Mouse (Mus musculus) ovary, adult 18-20 months (tissue): ENCODE results near the gene Zfp689.
A peak's percentile ranks its signal among the peaks of the same experiment; 100 is the strongest.
"Not testable (repeated sequence)": the region's sequence is repeated elsewhere in the genome, so short reads cannot be mapped to it uniquely, and the experiment has no call there.

ENCODE experiments used
- DNase-seq: peaks from one replicate; pipeline ENCODE4 v3.0.0; 2022; ENCODE audit warnings: low spot score, mixed read lengths

Zfp689 gene

GRCm38 (mm10) chr7:127470743-127471645, 22.0 kb upstream of the Zfp689 start:
- DNase-seq, result peak; percentile 92

DNA sequence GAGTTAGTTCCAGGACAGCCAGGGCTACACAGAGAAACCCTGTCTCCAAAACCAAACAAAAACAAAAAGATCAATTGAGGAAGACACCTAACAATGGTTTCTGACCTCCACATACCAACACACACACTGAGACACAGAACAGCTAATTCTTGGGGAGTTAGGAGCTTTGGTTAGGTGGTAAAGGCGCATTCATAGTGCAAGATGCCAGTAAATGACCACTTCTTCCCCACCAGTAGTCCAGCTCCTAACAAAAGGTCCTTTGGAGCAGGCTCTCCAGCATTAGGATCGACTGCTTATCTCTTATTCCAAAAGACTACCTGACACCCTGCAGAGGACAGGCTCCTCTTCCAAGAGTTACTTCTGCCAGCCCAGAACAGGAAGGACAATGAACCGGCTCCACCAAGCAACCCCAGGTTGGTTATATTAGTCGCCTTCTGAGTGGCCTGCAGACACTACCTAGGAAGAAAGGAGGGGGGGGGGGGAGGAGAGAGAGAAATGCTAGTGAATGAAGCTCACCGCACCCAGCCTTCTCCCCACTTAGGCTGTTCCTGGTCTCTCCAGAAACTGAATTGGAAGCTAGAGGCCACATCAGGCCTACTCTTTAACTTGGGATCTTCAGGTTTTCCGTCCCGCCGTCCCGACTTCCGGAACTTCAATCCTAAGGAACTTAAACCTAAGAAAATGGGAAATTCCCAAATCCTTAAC, 21.2 kb upstream of the Zfp689 start:
- no peak for DNase-seq

DNA sequence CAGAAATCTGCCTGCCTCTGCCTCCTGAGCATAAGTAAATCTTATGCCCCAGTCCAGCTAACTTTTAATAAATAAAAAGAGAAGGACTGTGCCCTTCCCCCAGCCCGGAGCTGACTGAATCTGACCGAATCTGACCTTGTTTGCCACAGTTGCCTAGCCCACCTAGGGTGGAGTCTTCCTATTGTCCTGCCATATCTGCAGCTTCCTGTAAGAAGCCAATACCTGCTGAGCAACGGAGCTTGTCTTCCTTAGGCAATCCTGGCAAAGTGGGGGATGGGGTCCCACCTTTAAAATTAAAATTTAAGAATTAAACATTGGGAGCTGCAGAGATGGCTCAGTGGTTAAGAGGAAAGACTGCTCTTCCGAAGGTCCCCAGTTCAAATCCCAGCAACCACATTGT, 17.6 kb upstream of the Zfp689 start:
- no peak for DNase-seq

DNA sequence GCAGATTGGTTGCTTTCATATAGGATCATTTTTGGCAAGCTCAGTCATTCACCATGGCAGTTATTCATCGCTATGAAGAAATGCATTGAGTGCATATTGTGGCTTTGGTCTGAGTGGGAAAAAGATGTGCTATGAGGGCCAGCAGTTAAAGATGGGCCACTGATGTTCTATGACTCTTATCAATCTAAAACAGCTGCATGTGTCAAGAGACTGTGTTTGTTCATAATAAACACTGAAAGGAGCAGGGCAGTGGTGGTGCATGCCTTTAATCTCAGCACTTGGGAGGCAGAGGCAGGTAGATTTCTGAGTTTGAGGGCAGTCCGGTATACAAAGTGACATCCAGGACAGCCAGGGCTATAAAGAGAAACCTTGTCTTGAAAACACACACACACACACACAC, 16.7 kb upstream of the Zfp689 start:
- not testable (repeated sequence) for DNase-seq

- no peak for DNase-seq
These were observed 16.2 kb upstream of the Zfp689 start for GRCm38 (mm10) chr7:127465191-127465590.

- DNase-seq, result not testable (repeated sequence)
These were observed 10.4 kb upstream of the Zfp689 start, which contains the start of gene Prr14 for GRCm38 (mm10) chr7:127459311-127459710. Gene Prr14 (plus strand): TSS chr7:127459611.

GRCm38 (mm10) chr7:127458371-127459122, 9.6 kb upstream of the Zfp689 start:
- not testable (repeated sequence) for DNase-seq

DNA sequence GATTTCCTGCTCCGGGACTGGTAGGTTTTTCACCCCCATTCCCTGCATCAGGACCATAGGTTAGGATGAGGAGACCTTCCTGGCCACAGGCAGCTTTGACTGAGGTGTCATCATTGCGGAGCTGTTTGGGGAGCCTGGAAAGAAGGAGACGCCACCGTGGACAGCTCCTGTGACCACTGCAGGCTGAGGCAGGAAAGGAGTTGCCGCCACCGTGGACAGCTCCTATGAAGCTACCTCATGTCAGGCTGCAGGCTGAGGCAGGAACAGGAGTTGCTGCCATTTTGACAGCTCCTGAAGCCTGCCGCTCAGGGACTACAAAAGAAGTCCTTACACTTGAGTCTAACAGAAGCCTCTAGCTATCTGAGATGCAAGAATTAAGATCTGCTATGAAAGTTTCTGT, 5.9 kb upstream of the Zfp689 start:
- DNase-seq, result no peak

DNA sequence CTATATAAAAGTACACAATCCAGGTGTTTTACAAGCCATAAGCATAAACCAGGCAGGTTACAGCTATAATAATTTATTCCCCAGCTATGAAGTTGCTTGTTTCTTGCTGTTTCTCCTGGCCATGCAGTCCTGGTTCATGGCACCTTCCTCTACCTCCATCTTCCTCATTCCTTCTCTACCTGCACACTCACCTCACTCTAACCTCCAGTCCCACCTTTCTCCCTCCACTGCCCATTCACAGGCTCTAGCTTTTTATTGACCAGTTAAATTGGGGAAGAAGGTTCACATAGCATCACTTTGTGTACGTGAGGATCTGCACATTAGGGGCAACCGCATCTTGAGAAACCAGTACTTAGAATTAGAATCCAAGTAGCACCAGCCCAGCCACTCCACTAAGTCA, 4.1 kb upstream of the Zfp689 start:
- DNase-seq, result no peak

- no peak for DNase-seq
These were observed 1.0 kb upstream of the Zfp689 start for GRCm38 (mm10) chr7:127449966-127450365.

GRCm38 (mm10) chr7:127443976-127444375, 5.0 kb downstream of the Zfp689 start:
- no peak for DNase-seq

DNA sequence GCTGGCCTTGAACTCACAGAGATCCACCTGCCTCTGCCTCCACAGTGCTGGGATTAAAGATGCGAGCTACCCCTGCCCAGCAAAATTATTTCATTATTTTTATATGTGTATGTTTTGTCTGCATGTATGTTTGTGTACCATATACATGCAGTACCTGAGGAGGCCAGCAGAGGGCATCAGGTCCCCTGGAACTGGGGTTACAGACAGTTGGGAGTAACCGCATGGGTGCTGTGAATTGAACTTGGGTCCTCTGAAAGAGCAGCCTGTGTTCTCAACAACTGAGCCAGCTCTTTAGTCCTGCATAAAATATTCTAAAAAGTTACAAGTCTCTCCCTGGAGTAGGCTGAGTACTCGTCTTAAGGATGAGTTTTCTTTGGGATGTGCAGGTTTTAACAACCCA, 11.2 kb downstream of the Zfp689 start:
- DNase-seq, result no peak

DNA sequence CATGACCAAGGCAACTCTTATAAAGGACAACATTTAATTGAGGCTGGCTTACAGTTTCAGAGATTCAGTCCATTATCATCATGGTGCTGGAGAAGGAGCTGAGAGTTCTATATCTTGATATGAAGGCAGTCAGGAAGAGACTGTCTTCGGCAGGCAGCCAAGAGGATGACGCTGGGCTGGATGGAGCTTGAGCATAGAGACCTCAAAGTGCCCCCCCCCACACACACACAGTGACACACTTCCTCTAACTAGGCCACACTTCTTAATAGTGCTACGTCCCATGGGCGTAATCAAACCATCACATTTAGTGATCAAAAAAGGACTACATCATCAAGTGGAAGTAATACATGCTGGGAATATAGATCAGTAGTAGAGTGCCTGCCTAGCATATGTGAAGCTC, 13.8 kb downstream of the Zfp689 start:
- DNase-seq, result no peak

- no peak for DNase-seq
These were observed 22.6 kb downstream of the Zfp689 start for GRCm38 (mm10) chr7:127426354-127426753.

DNA sequence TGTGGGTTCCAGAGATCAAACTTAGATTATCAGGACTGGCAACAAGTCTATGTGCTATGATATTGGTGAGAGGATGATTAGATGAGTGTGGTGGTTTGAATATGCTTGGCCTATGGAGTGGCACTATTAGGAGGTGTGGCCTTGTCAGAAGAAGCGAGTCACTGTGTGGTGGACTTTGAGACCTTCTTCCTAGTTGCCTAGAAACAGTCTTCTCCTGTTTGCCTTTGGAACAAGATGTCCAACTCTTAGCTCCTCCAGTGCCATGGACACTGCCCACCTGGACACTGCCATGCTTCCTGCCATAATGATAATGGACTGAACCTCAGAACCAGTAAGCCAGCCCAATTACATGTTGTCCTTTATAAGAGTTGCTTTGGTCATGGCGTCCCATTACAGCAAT, 23.0 kb downstream of the Zfp689 start:
- DNase-seq, result no peak

DNA sequence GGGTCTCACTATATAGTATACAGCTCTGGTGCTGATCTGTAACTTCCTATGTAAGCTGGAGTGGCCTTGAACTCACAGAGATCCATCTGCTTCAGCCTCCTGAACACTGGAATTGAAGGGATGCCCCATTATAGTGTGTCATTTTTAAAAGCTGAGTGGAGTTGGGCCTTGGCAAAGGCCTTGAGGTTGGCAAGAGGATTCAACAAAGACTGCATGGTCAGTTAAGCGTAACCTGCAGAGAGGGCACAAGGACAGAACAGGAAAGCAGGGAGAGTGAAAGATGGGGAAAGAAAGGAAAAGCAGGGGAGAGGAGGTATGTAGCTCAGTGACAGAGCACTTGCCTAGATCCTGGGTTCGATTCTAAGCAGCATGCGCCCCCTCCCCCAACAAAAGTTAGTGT, 23.7 kb downstream of the Zfp689 start:
- DNase-seq, result no peak

DNA sequence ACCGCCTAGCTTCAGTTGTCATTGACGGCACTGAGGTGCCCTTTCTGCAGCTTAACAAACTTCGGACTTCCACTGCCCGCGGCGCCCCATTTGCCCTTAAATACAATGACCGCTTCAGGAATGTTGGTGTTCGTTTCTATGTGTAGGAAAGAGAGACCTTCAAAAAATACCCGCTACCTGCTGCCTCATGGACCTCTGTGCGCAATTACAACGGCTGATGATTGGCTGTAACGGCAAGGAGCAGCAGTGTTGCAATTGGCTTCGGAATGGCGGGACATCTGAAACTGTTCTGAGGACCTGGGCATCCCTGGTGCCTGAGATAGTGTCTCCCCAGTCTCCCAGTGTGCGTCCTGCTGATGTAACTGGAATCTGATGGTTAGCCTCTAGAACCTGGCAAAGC, 26.7 kb downstream of the Zfp689 start:
- no peak for DNase-seq

- DNase-seq, result peak; percentile 87
These were observed 27.4 kb downstream of the Zfp689 start, which contains the start of gene Zfp688 for GRCm38 (mm10) chr7:127421388-127422191. Gene Zfp688 (minus strand): TSS chr7:127422068.

DNA sequence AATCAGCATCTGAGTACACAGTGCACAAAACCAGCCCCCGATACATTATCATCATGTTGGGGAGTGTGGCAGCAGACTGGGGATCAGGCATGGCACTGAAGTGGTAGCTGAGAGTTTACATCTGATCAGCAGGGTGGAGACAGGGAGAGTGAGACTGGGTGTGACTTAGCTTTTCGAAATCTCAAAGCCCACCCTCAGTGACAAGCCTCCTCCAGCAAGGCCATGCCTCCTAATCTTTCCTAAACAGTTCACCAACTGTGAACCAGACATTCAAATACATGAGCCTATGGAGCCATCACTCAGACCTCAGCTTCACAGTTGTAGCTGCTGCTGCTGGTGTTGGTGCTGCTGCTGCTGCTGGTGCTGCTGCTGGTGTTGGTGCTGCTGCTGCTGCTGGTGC, 37.5 kb downstream of the Zfp689 start:
- no peak for DNase-seq

- peak; percentile 70 for DNase-seq
These were observed 42.7 kb downstream of the Zfp689 start, which contains the start of gene Zfp764 for GRCm38 (mm10) chr7:127406002-127406987. Gene Zfp764 (minus strand): TSS chr7:127406822.
